Mouse (Mus musculus) limb, embryonic 15.5 days (tissue): ENCODE data around the gene Mmp25. TPM values are rescaled to one million over a fixed set of nuclear protein-coding genes. Genes with fewer than 3 reads are reported as not detected.

Experiments used
- ATAC-seq: fragments of 200-750 bp; cut with Nextera tagmentation; 2 replicates; pipeline ENCODE4 v1.8.0; 2017; ENCODE audit warnings: low read depth, moderate TSS enrichment; ENCODE audit not compliant: insufficient number of reproducible peaks, low FRiP score, low TSS enrichment
- H3K27ac ChIP-seq: fragments of 300-500 bp; sonication (generic); 2 replicates; pipeline ENCODE4 v1.5.1; 2015; ENCODE audit warnings: moderate library complexity, mild to moderate bottlenecking, inconsistent platforms
- H3K27me3 ChIP-seq: fragments of 300-500 bp; sonication (generic); 2 replicates; pipeline ENCODE4 v1.6.1; 2015; ENCODE audit warnings: inconsistent platforms
- H3K36me3 ChIP-seq: fragments of 300-500 bp; sonication (generic); 2 replicates; pipeline ENCODE4 v1.6.1; 2015; ENCODE audit warnings: inconsistent platforms
- H3K4me1 ChIP-seq: fragments of 300-500 bp; sonication (generic); 2 replicates; pipeline ENCODE4 v1.6.1; 2015; ENCODE audit warnings: inconsistent platforms
- H3K4me2 ChIP-seq: fragments of 300-500 bp; sonication (generic); 2 replicates; pipeline ENCODE4 v1.6.1; 2015; ENCODE audit warnings: mild to moderate bottlenecking, inconsistent platforms
- H3K4me3 ChIP-seq: fragments of 300-500 bp; sonication (generic); 2 replicates; pipeline ENCODE4 v1.5.1; 2015; ENCODE audit warnings: mild to moderate bottlenecking, inconsistent platforms
- H3K9ac ChIP-seq: fragments of 300-500 bp; sonication (generic); 2 replicates; pipeline ENCODE4 v1.6.1; 2015; ENCODE audit warnings: inconsistent platforms
- H3K9me3 ChIP-seq: fragments of 300-500 bp; sonication (generic); 2 replicates; pipeline ENCODE4 v1.6.1; 2016; ENCODE audit warnings: inconsistent platforms
- WGBS: fragments of 180-500 bp; shearing (Covaris S2); methylation state at CpG from one replicate; pipeline ENCODE4 v1.1.7; 2015; 5-methylcytosine and 5-hydroxymethylcytosine counted together
- polyA plus RNA-seq: library from polyadenylated mRNA; unstranded; fragments of >200 nt; fragmentation: Nextera tagmentation; extraction: Ambion mirVana; gene quantifications from 2 replicates; pipeline ENCODE4 v1.2.1, GENCODE M21; 2015

The Mmp25 gene
- polyA plus RNA-seq, 1 experiment from 2014 or later, result 0.79 TPM

DNA sequence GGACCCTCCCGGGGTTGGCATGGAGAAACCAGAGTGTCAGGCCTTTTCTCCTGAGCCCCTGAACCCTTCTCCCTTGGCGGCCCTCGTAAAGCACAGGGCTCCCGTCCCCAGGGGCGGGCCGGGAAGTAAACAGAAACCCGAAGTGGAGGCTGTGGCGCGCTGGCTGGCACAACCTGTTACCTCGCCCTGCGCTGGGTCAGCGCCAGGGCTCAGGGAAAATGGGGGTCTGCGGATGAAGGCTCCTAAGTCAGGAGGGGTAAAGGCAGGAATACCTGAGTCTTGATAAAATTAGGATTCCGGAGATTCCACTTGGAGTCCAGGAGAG lies 15.8 kb upstream of the Mmp25 start:
- Histone ChIP-seq H3K9ac (no peak overlapping the region), H3K27ac (0 out of 2 replicates have a peak overlapping the region, but pooled peaks have one; percentile 17), H3K36me3 (no peaks in the 10 kb centered on the region), H3K4me3 (peak overlapping the region; percentile 25), H3K27me3 (peaks cover 45% of the 10 kb centered on the region), H3K4me1 (peaks cover 15% of the 10 kb centered on the region), H3K4me2 (peak overlapping the region; percentile 30), H3K9me3 (no peaks in the 10 kb centered on the region)
- ATAC-seq, result no peak
- WGBS, result 3% methylated on average over 14 of the region's 14 CpGs

- no peaks in the 10 kb centered on the region for H3K36me3 ChIP-seq
- no peak for ATAC-seq
- peaks cover 45% of the 10 kb centered on the region for H3K27me3 ChIP-seq
- H3K4me2 ChIP-seq, result peak within 1 kb of the TSS; percentile 30
- WGBS, result 6% methylated on average over 27 of the region's 27 CpGs
- H3K9ac ChIP-seq, result no peak within 1 kb of the TSS
- 0 out of 2 replicates have a peak within 1 kb of the TSS, but pooled peaks have one; percentile 17 for H3K27ac ChIP-seq
- H3K4me3 ChIP-seq, result peak within 1 kb of the TSS; percentile 25
- H3K4me1 ChIP-seq, result peaks cover 15% of the 10 kb centered on the region
- H3K9me3 ChIP-seq, result no peaks in the 10 kb centered on the region
These were observed 15.2 kb upstream of the Mmp25 start, which contains the start of gene Bicdl2 for GRCm38 (mm10) chr17:23660117-23660875. Gene Bicdl2, plus strand, starts transcription at chr17:23660506.

DNA sequence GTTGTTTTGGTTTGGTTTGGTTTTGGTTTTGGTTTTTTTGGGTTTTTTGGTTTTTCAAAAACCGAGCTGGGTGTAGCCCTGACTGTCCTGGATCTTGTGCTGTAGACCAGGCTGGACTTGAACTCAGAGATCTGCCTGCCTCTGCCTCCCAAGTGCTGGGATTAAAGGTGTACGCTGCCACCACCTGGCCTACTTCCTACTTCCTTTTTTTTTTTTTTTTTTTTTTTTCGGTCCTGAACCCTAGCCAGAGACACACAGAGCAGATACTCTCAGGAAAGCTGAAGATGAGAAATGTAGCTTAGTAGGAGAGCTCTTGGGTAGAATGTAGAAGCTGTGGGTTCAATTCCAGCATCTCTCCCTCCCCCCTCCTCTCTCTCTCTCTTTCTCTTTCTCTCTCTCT lies 13.4 kb upstream of the Mmp25 start:
- WGBS, result 87% methylated on average over 3 of the region's 3 CpGs
- peaks cover 11% of the 10 kb centered on the region for H3K4me1 ChIP-seq
- ATAC-seq, result no peak
- H3K36me3 ChIP-seq, result no peaks in the 10 kb centered on the region
- H3K27me3 ChIP-seq, result peaks cover 42% of the 10 kb centered on the region
- H3K9ac ChIP-seq, result no peak overlapping the region
- no peak overlapping the region for H3K4me3 ChIP-seq
- H3K4me2 ChIP-seq, result no peak overlapping the region
- H3K9me3 ChIP-seq, result no peaks in the 10 kb centered on the region
- H3K27ac ChIP-seq, result no peak overlapping the region

DNA sequence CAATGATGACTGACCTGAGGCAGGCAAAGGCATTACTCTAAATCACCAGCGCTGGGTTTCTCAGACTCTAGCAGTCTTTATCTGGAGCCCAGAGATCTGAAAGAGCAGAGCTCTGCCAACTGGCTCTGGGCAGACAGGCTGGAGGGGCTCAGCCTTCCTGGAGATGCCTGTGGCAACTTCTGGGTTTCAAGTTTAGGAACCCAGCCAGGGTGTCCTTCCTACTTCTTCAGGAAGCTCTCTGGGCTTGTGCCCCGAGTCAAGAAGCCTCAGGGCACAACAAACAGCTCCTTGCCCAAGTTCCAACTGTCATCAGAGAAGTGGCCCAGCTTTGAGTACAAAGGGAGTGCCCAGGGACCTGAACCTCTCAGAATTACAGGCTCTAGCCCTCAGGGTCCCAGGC lies 9.3 kb upstream of the Mmp25 start:
- Histone ChIP-seq H3K27ac (no peak overlapping the region), H3K27me3 (peaks cover 6% of the 10 kb centered on the region; the same call in 1 of the 2 replicates), H3K4me1 (no peaks in the 10 kb centered on the region), H3K9me3 (no peaks in the 10 kb centered on the region), H3K9ac (no peak overlapping the region), H3K4me3 (no peak overlapping the region), H3K36me3 (no peaks in the 10 kb centered on the region), H3K4me2 (no peak overlapping the region)
- ATAC-seq, result no peak
- 60% methylated on average over 2 of the region's 2 CpGs for WGBS

- Histone ChIP-seq H3K4me3 (no peak overlapping the region), H3K4me2 (no peak overlapping the region), H3K9ac (no peak overlapping the region), H3K4me1 (no peaks in the 10 kb centered on the region), H3K9me3 (no peaks in the 10 kb centered on the region), H3K27me3 (peaks cover 2% of the 10 kb centered on the region; the same call in 1 of the 2 replicates), H3K36me3 (no peaks in the 10 kb centered on the region), H3K27ac (no peak overlapping the region)
- no peak for ATAC-seq
- WGBS, result 45% methylated on average over 6 of the region's 6 CpGs
These were observed 8.9 kb upstream of the Mmp25 start for GRCm38 (mm10) chr17:23654001-23654400.

- WGBS, result 70% methylated on average over 2 of the region's 2 CpGs
- Histone ChIP-seq H3K27ac (no peak overlapping the region), H3K9ac (no peak overlapping the region), H3K4me2 (no peak overlapping the region), H3K4me3 (no peak overlapping the region), H3K36me3 (no peaks in the 10 kb centered on the region), H3K27me3 (no peaks in the 10 kb centered on the region), H3K4me1 (no peaks in the 10 kb centered on the region), H3K9me3 (no peaks in the 10 kb centered on the region)
- no peak for ATAC-seq
These were observed 8.2 kb upstream of the Mmp25 start for GRCm38 (mm10) chr17:23653324-23653723.

DNA sequence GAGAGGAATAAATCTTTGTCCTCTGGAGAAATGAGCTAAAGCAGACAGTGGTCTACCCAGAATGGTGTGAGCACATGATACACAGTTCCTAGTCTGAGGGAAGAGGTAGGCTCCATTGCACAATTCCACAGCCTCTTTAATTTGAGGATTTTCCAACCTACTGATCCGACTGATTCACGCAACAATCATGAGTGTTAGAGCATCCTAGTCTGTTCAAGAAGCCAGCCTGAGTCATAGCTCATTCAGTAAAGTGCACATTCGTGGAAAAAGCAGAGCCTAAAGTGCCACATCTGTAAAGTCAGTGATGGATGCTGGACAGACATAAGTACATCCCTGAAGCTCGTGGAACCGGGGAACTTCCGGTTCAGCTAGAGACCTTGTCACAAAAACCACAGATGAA lies 6.3 kb upstream of the Mmp25 start:
- H3K27ac ChIP-seq, result no peak overlapping the region
- H3K4me3 ChIP-seq, result no peak overlapping the region
- ATAC-seq, result no peak
- no peaks in the 10 kb centered on the region for H3K9me3 ChIP-seq
- no peak overlapping the region for H3K4me2 ChIP-seq
- H3K4me1 ChIP-seq, result no peaks in the 10 kb centered on the region
- 79% methylated on average over 6 of the region's 6 CpGs for WGBS
- H3K36me3 ChIP-seq, result no peaks in the 10 kb centered on the region
- H3K9ac ChIP-seq, result no peak overlapping the region
- H3K27me3 ChIP-seq, result no peaks in the 10 kb centered on the region

- WGBS, result 45% methylated on average over 10 of the region's 10 CpGs
- peaks cover 23% of the 10 kb centered on the region for H3K27me3 ChIP-seq
- no peak for ATAC-seq
- H3K27ac ChIP-seq, result no peak overlapping the region
- no peak overlapping the region for H3K4me2 ChIP-seq
- H3K9ac ChIP-seq, result no peak overlapping the region
- H3K4me3 ChIP-seq, result no peak overlapping the region
- H3K9me3 ChIP-seq, result no peaks in the 10 kb centered on the region
- H3K4me1 ChIP-seq, result peaks cover 12% of the 10 kb centered on the region
- H3K36me3 ChIP-seq, result no peaks in the 10 kb centered on the region
These were observed 817 bp upstream of the Mmp25 start for GRCm38 (mm10) chr17:23645894-23646293.

GRCm38 (mm10) chr17:23631241-23631640 lies 13.8 kb downstream of the Mmp25 start:
- Histone ChIP-seq H3K9ac (no peak overlapping the region), H3K36me3 (no peaks in the 10 kb centered on the region), H3K4me2 (no peak overlapping the region), H3K27me3 (no peaks in the 10 kb centered on the region; the same call in 1 of the 2 replicates), H3K4me1 (peaks cover 6% of the 10 kb centered on the region; the same call in 1 of the 2 replicates), H3K27ac (no peak overlapping the region), H3K4me3 (no peak overlapping the region), H3K9me3 (no peaks in the 10 kb centered on the region)
- no peak for ATAC-seq
- WGBS, result 80% methylated on average over 8 of the region's 8 CpGs

DNA sequence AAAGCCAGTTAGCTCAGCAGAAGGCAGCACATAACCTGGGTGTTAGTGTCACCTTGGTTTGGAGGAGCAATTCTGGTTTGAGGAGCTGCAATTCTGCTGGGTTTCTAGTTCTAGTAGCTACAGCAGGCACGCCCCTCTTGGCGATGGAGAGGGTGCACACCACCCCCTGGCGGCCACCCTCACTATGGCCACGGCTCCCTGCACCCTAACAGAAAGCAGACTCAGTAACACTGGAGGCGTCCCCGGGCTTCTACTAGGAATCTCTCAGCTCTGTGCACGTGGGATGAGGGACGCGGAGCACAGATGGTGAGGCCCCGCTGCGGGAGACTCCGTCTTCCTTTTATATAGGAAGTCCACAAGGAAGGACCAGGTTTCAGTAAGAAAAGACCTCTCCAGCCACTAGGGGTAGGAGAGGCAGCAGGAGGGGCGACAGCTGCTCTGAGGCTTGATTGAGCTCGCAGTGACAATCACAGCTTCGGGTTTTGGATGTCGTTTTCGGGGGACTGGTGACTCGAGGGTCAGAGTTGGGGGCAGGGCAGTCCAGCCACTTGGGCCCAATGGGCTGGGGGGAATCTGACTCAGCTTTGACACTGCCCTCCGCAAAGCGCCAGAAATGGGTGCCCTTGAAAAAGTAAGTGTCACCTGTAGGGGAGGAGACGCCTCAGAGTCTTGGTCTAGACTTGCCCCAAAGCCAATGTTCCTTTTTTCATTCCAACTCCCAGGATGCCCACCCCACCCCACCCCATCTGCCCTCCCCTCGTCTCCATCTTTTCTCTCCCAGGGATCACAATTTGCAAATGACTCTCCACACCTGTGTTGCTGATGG lies 14.7 kb downstream of the Mmp25 start:
- H3K27me3 ChIP-seq, result no peaks in the 10 kb centered on the region
- ATAC-seq, result peak; percentile 64
- no peaks in the 10 kb centered on the region for H3K9me3 ChIP-seq
- WGBS, result 15% methylated on average over 22 of the region's 22 CpGs
- no peaks in the 10 kb centered on the region for H3K36me3 ChIP-seq
- no peak overlapping the region for H3K9ac ChIP-seq
- peaks cover 6% of the 10 kb centered on the region; the same call in 1 of the 2 replicates for H3K4me1 ChIP-seq
- H3K4me2 ChIP-seq, result peak overlapping the region; percentile 50
- no peak overlapping the region for H3K27ac ChIP-seq
- peak overlapping the region; percentile 22; the same call in 1 of the 2 replicates for H3K4me3 ChIP-seq

DNA sequence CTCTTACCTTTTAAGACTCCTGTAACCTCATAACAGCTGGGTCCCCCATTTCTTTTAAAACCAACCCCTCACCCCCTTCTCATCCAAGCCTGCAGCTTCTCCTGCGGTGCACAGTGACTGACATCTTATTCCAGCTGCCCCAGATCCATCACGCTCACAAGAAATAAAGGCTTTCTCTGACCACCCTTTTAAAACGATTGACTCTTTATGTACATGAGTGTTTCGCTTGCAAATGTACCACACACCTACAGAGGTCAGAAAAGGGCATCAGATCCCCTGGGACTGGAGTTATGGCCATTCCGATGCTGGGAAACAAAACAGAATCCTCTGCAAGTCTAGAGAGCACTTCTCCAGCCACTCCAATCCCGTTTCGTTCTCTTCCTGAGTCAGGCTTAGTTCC lies 17.3 kb downstream of the Mmp25 start:
- no peaks in the 10 kb centered on the region for H3K36me3 ChIP-seq
- H3K27me3 ChIP-seq, result no peaks in the 10 kb centered on the region
- no peak overlapping the region for H3K4me3 ChIP-seq
- no peak overlapping the region for H3K9ac ChIP-seq
- H3K9me3 ChIP-seq, result no peaks in the 10 kb centered on the region
- H3K4me2 ChIP-seq, result no peak overlapping the region
- no peak for ATAC-seq
- WGBS, result 38% methylated on average over 7 of the region's 7 CpGs
- no peak overlapping the region for H3K27ac ChIP-seq
- H3K4me1 ChIP-seq, result peaks cover 6% of the 10 kb centered on the region; the same call in 1 of the 2 replicates

DNA sequence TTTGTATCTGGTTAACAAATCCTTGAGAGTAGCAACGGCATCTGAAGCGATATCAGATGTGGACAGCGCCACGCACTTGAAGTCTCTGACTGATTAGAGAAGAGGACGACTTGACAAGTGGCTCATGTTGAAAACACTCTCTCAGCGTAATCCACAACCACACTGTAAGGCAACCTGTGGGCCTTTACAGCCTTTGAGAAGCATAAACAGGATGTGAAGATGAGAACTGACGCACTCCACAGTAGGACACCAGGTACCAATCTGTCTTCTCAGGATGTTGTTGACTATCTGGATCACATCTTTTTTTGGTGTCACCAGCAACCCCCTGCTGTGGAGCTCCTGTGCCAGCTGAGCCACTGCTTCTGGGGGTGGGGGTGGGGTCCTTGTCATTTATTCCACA lies 24.7 kb downstream of the Mmp25 start:
- H3K4me1 ChIP-seq, result no peaks in the 10 kb centered on the region
- 75% methylated on average over 7 of the region's 7 CpGs for WGBS
- no peak overlapping the region for H3K4me3 ChIP-seq
- peaks cover 13% of the 10 kb centered on the region; the same call in 1 of the 2 replicates for H3K27me3 ChIP-seq
- ATAC-seq, result no peak
- no peak overlapping the region for H3K4me2 ChIP-seq
- no peak overlapping the region for H3K9ac ChIP-seq
- H3K27ac ChIP-seq, result no peak overlapping the region
- H3K9me3 ChIP-seq, result no peaks in the 10 kb centered on the region
- H3K36me3 ChIP-seq, result no peaks in the 10 kb centered on the region
